7 mouse cellular contexts compared by ENCODE assay signal in the genomic region with DNA sequence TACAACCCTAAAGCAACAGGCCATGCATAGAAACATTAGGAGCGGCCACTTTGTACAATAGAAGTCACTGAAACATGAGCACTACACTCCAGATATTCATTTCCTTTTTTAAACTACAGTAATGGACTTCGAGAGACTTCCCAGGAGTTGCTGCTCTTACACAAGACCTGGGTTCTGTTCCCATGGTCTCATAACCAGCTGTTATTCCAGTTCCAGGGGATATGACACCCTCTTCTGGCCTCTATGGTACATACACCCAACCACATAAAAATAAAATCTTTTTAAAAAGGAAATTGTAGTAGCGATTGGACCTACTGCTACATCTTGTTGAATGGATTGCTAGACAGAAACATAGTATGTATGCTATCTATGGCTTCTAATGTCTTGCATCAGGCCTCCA. TPM values are rescaled to one million over a fixed set of nuclear protein-coding genes. Genes with fewer than 3 reads are reported as not detected.
DNase-seq lines count a peak whose midpoint lies in the region; ATAC-seq lines count a peak whose summit lies in the region.

No protein-coding gene starts in this region.

- H3K9ac ChIP-seq in lung, embryonic 16.5 days (ENCODE audit: low read length) = no peak overlapping the region; the same call in 1 of the 2 replicates
- peak overlapping the region; percentile 99; the same call in 1 of the 2 replicates for H3K9ac ChIP-seq in embryonic facial prominence, embryonic 14.5 days (ENCODE audit: low read depth, low read length)
- H3K9ac ChIP-seq in limb, embryonic 11.5 days (ENCODE audit: low read length) = no peak overlapping the region; the same call in 1 of the 2 replicates
- H3K9ac ChIP-seq in stomach, embryonic 15.5 days = no peak overlapping the region

- no peak overlapping the region for H3K27ac ChIP-seq in lung, embryonic 16.5 days (ENCODE audit: low read length)
- no peak overlapping the region for H3K27ac ChIP-seq in embryonic facial prominence, embryonic 14.5 days (replicated peaks; ENCODE audit: low read depth, low read length)
- no peak overlapping the region for H3K27ac ChIP-seq in limb, embryonic 11.5 days (replicated peaks; ENCODE audit: low read depth, low read length)
- H3K27ac ChIP-seq in stomach, embryonic 15.5 days = no peak overlapping the region

- H3K4me2 ChIP-seq in lung, embryonic 16.5 days (ENCODE audit: low read depth, low read length) = peak overlapping the region; percentile 66
- H3K4me2 ChIP-seq in embryonic facial prominence, embryonic 14.5 days (ENCODE audit: low read depth, low read length) = peak overlapping the region; percentile 91
- H3K4me2 ChIP-seq in limb, embryonic 11.5 days (ENCODE audit: low read depth, severe bottlenecking) = peak overlapping the region; percentile 77
- H3K4me2 ChIP-seq in stomach, embryonic 15.5 days = peak overlapping the region; percentile 71

- peaks cover 9% of the 10 kb centered on the region for H3K4me1 ChIP-seq in lung, embryonic 16.5 days (replicated peaks; ENCODE audit: control insufficient read depth, insufficient read depth, low read length)
- peaks cover 6% of the 10 kb centered on the region; the same call in 1 of the 2 replicates for H3K4me1 ChIP-seq in embryonic facial prominence, embryonic 14.5 days (ENCODE audit: control insufficient read depth, insufficient read depth, low read length)
- H3K4me1 ChIP-seq in limb, embryonic 11.5 days (ENCODE audit: control insufficient read depth, insufficient read depth, low read length) = no peaks in the 10 kb centered on the region
- H3K4me1 ChIP-seq in stomach, embryonic 15.5 days = peaks cover 13% of the 10 kb centered on the region

- 79% methylated on average over 3 of the region's 3 CpGs for WGBS in lung, embryonic 16.5 days
- 82% methylated on average over 3 of the region's 3 CpGs for WGBS in embryonic facial prominence, embryonic 14.5 days
- WGBS in limb, embryonic 11.5 days = 88% methylated on average over 3 of the region's 3 CpGs
- 75% methylated on average over 3 of the region's 3 CpGs for WGBS in stomach, embryonic 15.5 days

- ATAC-seq in lung, embryonic 16.5 days (ENCODE audit: low read depth) = no peak
- no peak for ATAC-seq in embryonic facial prominence, embryonic 14.5 days (ENCODE audit: low read depth)
- no peak for ATAC-seq in limb, embryonic 11.5 days (ENCODE audit: insufficient number of reproducible peaks, low FRiP score, low TSS enrichment, low read depth)
- ATAC-seq in stomach, embryonic 15.5 days (ENCODE audit: insufficient read depth, low FRiP score, low read depth) = no peak

- no peaks in the 10 kb centered on the region for H3K9me3 ChIP-seq in lung, embryonic 16.5 days (ENCODE audit: control insufficient read depth, low read length)
- H3K9me3 ChIP-seq in embryonic facial prominence, embryonic 14.5 days (ENCODE audit: control insufficient read depth, low read length) = no peaks in the 10 kb centered on the region
- H3K9me3 ChIP-seq in limb, embryonic 11.5 days (ENCODE audit: control insufficient read depth, low read length) = no peaks in the 10 kb centered on the region
- H3K9me3 ChIP-seq in stomach, embryonic 15.5 days = no peaks in the 10 kb centered on the region

- H3K4me3 ChIP-seq in lung, embryonic 16.5 days (ENCODE audit: low read length) = peak overlapping the region; percentile 94
- H3K4me3 ChIP-seq in embryonic facial prominence, embryonic 14.5 days (ENCODE audit: low read depth, low read length) = peak overlapping the region; percentile 99
- peak overlapping the region; percentile 84; the same call in 1 of the 2 replicates for H3K4me3 ChIP-seq in limb, embryonic 11.5 days (ENCODE audit: low read depth, low read length)
- H3K4me3 ChIP-seq in stomach, embryonic 15.5 days (replicated peaks) = peak overlapping the region; percentile 99

- DNase-seq in lung, adult 18-20 months = no peak
- DNase-seq in embryonic facial prominence, embryonic 14.5 days (ENCODE audit: low spot score) = no peak
- DNase-seq in limb, embryonic 11.5 days (ENCODE audit: low spot score) = no peak
- DNase-seq in embryo, embryonic 11 days = no peak
- DNase-seq in ovary, postnatal 10 days (ENCODE audit: low spot score) = no peak

- peaks cover 11% of the 10 kb centered on the region; the same call in 1 of the 2 replicates for H3K36me3 ChIP-seq in lung, embryonic 16.5 days (ENCODE audit: control insufficient read depth, insufficient read depth, low read length)
- peaks cover 26% of the 10 kb centered on the region for H3K36me3 ChIP-seq in embryonic facial prominence, embryonic 14.5 days (ENCODE audit: control insufficient read depth, insufficient read depth, low read length)
- peaks cover 13% of the 10 kb centered on the region for H3K36me3 ChIP-seq in limb, embryonic 11.5 days (ENCODE audit: control insufficient read depth, insufficient read depth, low read length)
- peaks cover 17% of the 10 kb centered on the region for H3K36me3 ChIP-seq in stomach, embryonic 15.5 days

- H3K27me3 ChIP-seq in lung, embryonic 16.5 days (ENCODE audit: control insufficient read depth, insufficient read depth, low read depth, low read length) = no peaks in the 10 kb centered on the region
- H3K27me3 ChIP-seq in embryonic facial prominence, embryonic 14.5 days (replicated peaks; ENCODE audit: control insufficient read depth, insufficient read depth, low read length) = no peaks in the 10 kb centered on the region
- no peaks in the 10 kb centered on the region for H3K27me3 ChIP-seq in limb, embryonic 11.5 days (ENCODE audit: control insufficient read depth, insufficient read depth, low read length)
- no peaks in the 10 kb centered on the region for H3K27me3 ChIP-seq in stomach, embryonic 15.5 days (replicated peaks)

RNA-seq across cellular contexts. Expression of a gene that starts 0.5 kb away (rescaled TPM):
- polyA plus RNA-seq in lung, embryonic 16.5 days (2015; fragmentation: Nextera tagmentation; extraction: Ambion mirVana) = 155 and 173 TPM in 2 replicates
- polyA plus RNA-seq in embryonic facial prominence, embryonic 14.5 days (2014; fragmentation: Nextera tagmentation; extraction: Ambion mirVana) = 160 and 166 TPM in 2 replicates
- 229 and 230 TPM in 2 replicates for polyA plus RNA-seq in limb, embryonic 11.5 days (2014; fragmentation: Nextera tagmentation; extraction: Ambion mirVana)
- 153 and 162 TPM in 2 replicates for polyA plus RNA-seq in stomach, embryonic 15.5 days (2015; fragmentation: Nextera tagmentation; extraction: Ambion mirVana)

RNA-seq across cellular contexts. Expression of a gene that starts 48.1 kb away (rescaled TPM):
- polyA plus RNA-seq in lung, embryonic 16.5 days (2015; fragmentation: Nextera tagmentation; extraction: Ambion mirVana) = 9.3 and 10.8 TPM in 2 replicates
- polyA plus RNA-seq in embryonic facial prominence, embryonic 14.5 days (2014; fragmentation: Nextera tagmentation; extraction: Ambion mirVana) = 6.9 and 10.0 TPM in 2 replicates
- polyA plus RNA-seq in limb, embryonic 11.5 days (2014; fragmentation: Nextera tagmentation; extraction: Ambion mirVana) = 0.19 and 0.21 TPM in 2 replicates
- polyA plus RNA-seq in stomach, embryonic 15.5 days (2015; fragmentation: Nextera tagmentation; extraction: Ambion mirVana) = 5.5 and 5.7 TPM in 2 replicates
